Mouse (Mus musculus): Measurements from ENCODE around the gene Car3.

Car3 gene

GRCm38 (mm10) chr3:14911992-14912582 is 48.8 kb downstream of the Car3 start:
- DNase-seq: no peak

GRCm38 (mm10) chr3:14913774-14914173 is 50.5 kb downstream of the Car3 start:
- no peak for DNase-seq

DNA sequence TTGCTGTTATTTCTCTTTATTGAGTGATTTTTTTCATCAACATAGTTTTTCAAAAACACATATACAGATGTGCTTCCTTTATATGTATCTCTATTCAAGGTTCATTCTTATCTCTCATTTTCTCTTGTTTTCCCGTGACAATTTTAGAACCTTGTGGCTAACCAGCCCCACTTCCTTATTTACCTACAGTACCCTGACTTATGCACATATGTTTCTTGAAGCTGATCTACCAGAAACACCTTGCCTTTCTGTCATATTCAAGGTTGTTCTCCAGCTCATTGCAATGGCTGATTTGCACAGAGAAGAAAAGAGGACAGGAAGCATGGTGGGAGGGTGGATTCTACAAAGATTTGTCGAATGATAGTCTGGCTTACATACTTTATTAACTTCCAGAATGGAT is 52.0 kb downstream of the Car3 start:
- DNase-seq: no peak

- no peak for DNase-seq
Measured at GRCm38 (mm10) chr3:14917261-14917660, 53.9 kb downstream of the Car3 start.

Measured in lung, postnatal 4 days (tissue).